Mouse (Mus musculus): ENCODE measurements around the gene Ric1. TPM values are rescaled to one million over a fixed set of nuclear protein-coding genes. Genes with fewer than 3 reads are reported as not detected.
"Not testable (repeated sequence)": the region's sequence is repeated elsewhere in the genome, so short reads cannot be mapped to it uniquely, and the experiment has no call there.

Ric1 gene
- total and polyA plus RNA-seq, 3 experiments, result 13.5 to 59.1 (median 50.5) TPM

DNA sequence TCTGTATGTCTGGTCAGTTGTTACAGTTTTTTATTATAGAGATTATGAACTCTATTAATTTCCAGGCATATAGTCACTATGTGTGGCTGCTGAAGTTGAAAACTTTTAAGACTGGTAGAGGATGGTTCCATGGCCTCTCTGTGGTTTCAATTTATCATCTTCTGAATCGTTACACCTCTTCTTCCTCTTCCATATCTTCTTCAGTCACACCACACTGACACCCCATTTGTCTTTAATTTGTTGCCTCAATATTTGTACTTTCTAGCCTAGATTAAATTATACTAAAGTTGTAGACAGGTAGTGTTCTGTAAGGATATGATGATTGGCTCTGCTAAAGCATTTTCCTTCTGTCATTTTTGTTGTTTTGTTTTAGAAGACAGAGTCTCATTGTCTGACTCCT is 44.4 kb downstream of the Ric1 start:
- H3K27me3 ChIP-seq (ENCODE audit: insufficient read depth, low read length), result no peaks in the 10 kb centered on the region
- TF ChIP-seq GATA1 (IDR thresholded peaks at IDR 0.05; ENCODE audit: borderline replicate concordance, low read length) (no peak), CTCF (IDR thresholded peaks at IDR 0.05; ENCODE audit: low read depth, low read length) (no peak), POLR2AphosphoS5 (IDR thresholded peaks at IDR 0.05; ENCODE audit: insufficient replicate concordance, low read depth, low read length) (no peak)
- ATAC-seq (ENCODE audit: extremely low read depth, insufficient number of reproducible peaks, low FRiP score, poor library complexity, severe bottlenecking) (no peak), DNase-seq (ENCODE audit: low spot score) (no peak)
- H3K9me3 ChIP-seq (replicated peaks), result no peaks in the 10 kb centered on the region
- no peak overlapping the region for H3K4me3 ChIP-seq (ENCODE audit: low read depth, low read length)
- H3K4me1 ChIP-seq (ENCODE audit: insufficient read depth, low read depth, low read length), result peaks cover 21% of the 10 kb centered on the region
- H3K36me3 ChIP-seq (replicated peaks), result peaks cover 50% of the 10 kb centered on the region

- H3K4me1 ChIP-seq (ENCODE audit: insufficient read depth, low read depth, low read length), result no peaks in the 10 kb centered on the region
- no peaks in the 10 kb centered on the region for H3K27me3 ChIP-seq (ENCODE audit: insufficient read depth, low read length)
- no peak for DNase-seq (ENCODE audit: low spot score)
- peaks cover 61% of the 10 kb centered on the region for H3K36me3 ChIP-seq (replicated peaks)
- no peaks in the 10 kb centered on the region for H3K9me3 ChIP-seq (replicated peaks)
- no peak for ATAC-seq (ENCODE audit: extremely low read depth, insufficient number of reproducible peaks, low FRiP score, poor library complexity, severe bottlenecking)
- no peak for TF ChIP-seq POLR2AphosphoS5 (IDR thresholded peaks at IDR 0.05; ENCODE audit: insufficient replicate concordance, low read depth, low read length)
- no peak for TF ChIP-seq GATA1 (IDR thresholded peaks at IDR 0.05; ENCODE audit: borderline replicate concordance, low read length)
- no peak overlapping the region for H3K4me3 ChIP-seq (ENCODE audit: low read depth, low read length)
These were observed 60.4 kb downstream of the Ric1 start for GRCm38 (mm10) chr19:29582439-29582838.

DNA sequence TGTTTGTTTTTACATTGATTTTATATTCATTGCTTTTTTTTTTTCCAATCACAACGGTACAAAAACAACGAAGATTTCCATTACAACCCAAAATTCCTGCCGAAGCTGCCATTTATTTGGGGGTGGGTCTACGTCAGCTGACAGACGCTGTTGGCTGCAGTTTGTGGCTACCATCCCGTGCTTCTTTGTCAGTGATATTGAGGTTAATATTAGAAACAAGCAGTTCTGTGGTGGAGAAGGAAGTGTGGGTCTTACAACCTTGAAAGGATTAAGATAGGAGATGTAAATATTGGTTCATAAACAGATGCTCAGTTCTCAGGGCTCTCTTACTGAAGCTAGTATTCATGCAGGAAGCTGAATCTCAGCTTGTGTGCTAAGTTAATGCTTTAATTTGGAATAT is 61.7 kb downstream of the Ric1 start:
- H3K4me1 ChIP-seq (ENCODE audit: insufficient read depth, low read depth, low read length), result no peaks in the 10 kb centered on the region
- ATAC-seq (ENCODE audit: extremely low read depth, insufficient number of reproducible peaks, low FRiP score, poor library complexity, severe bottlenecking) (no peak), DNase-seq (ENCODE audit: low spot score) (no peak)
- TF ChIP-seq POLR2AphosphoS5 (IDR thresholded peaks at IDR 0.05; ENCODE audit: insufficient replicate concordance, low read depth, low read length), result no peak
- TF ChIP-seq GATA2 (IDR thresholded peaks at IDR 0.05; ENCODE audit: borderline replicate concordance, low read depth, low read length), result no peak
- TF ChIP-seq GATA1 (IDR thresholded peaks at IDR 0.05; ENCODE audit: borderline replicate concordance, low read length), result no peak
- no peak for TF ChIP-seq CTCF (IDR thresholded peaks at IDR 0.05; ENCODE audit: low read depth, low read length)
- TF ChIP-seq TAL1 (conservative IDR thresholded peaks at IDR 0.05; ENCODE audit: low read depth, low read length), result no peak
- no peak overlapping the region for H3K4me3 ChIP-seq (ENCODE audit: low read depth, low read length)
- no peaks in the 10 kb centered on the region for H3K27me3 ChIP-seq (ENCODE audit: insufficient read depth, low read length)
- H3K9me3 ChIP-seq (replicated peaks), result no peaks in the 10 kb centered on the region
- H3K36me3 ChIP-seq (replicated peaks), result peaks cover 64% of the 10 kb centered on the region

DNA sequence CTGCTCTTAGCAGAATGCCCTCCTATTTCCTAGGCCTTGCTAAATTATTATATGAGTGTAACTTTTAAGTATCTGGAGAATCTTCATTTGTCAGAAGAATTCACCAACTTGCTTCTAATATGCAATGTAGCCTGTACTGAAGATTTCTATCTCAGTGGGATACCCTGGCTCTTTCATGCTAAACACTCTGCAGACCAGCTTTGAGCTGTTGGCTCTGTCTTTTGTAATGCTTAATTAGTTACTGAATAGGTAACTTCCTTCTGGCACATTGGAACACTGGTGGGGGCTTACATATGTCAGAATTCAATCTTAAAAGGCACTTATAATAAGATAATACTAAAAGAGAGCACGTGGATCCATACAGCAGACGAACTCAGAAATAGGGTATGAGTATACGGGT is 71.7 kb downstream of the Ric1 start:
- DNase-seq (ENCODE audit: low spot score); H3K9me3 ChIP-seq (replicated peaks); H3K27me3 ChIP-seq (ENCODE audit: insufficient read depth, low read length); ATAC-seq (ENCODE audit: extremely low read depth, insufficient number of reproducible peaks, low FRiP score, poor library complexity, severe bottlenecking); H3K4me3 ChIP-seq (ENCODE audit: low read depth, low read length); H3K4me1 ChIP-seq (ENCODE audit: insufficient read depth, low read depth, low read length): not testable (repeated sequence)
- H3K36me3 ChIP-seq (replicated peaks), result peaks cover 53% of the 10 kb centered on the region

GRCm38 (mm10) chr19:29596276-29596675 is 74.2 kb downstream of the Ric1 start:
- peaks cover 69% of the 10 kb centered on the region for H3K36me3 ChIP-seq (replicated peaks)
- ATAC-seq (ENCODE audit: extremely low read depth, insufficient number of reproducible peaks, low FRiP score, poor library complexity, severe bottlenecking) (no peak), DNase-seq (ENCODE audit: low spot score) (no peak)
- H3K4me1 ChIP-seq (ENCODE audit: insufficient read depth, low read depth, low read length), result no peaks in the 10 kb centered on the region
- no peaks in the 10 kb centered on the region for H3K27me3 ChIP-seq (ENCODE audit: insufficient read depth, low read length)
- H3K9me3 ChIP-seq (replicated peaks), result no peaks in the 10 kb centered on the region
- no peak overlapping the region for H3K4me3 ChIP-seq (ENCODE audit: low read depth, low read length)
- TF ChIP-seq TAL1 (conservative IDR thresholded peaks at IDR 0.05; ENCODE audit: low read depth, low read length), result no peak
- no peak for TF ChIP-seq GATA1 (IDR thresholded peaks at IDR 0.05; ENCODE audit: borderline replicate concordance, low read length)
- TF ChIP-seq GATA2 (IDR thresholded peaks at IDR 0.05; ENCODE audit: borderline replicate concordance, low read depth, low read length), result no peak
- TF ChIP-seq CTCF (IDR thresholded peaks at IDR 0.05; ENCODE audit: low read depth, low read length), result no peak
- TF ChIP-seq POLR2AphosphoS5 (IDR thresholded peaks at IDR 0.05; ENCODE audit: insufficient replicate concordance, low read depth, low read length), result no peak

GRCm38 (mm10) chr19:29596985-29597384 is 74.9 kb downstream of the Ric1 start:
- H3K9me3 ChIP-seq (replicated peaks), result no peaks in the 10 kb centered on the region
- TF ChIP-seq CTCF (IDR thresholded peaks at IDR 0.05; ENCODE audit: low read depth, low read length), result peak; percentile 21; the same call in 1 of the 2 replicates
- TF ChIP-seq GATA2 (IDR thresholded peaks at IDR 0.05; ENCODE audit: borderline replicate concordance, low read depth, low read length), result no peak
- ATAC-seq (ENCODE audit: extremely low read depth, insufficient number of reproducible peaks, low FRiP score, poor library complexity, severe bottlenecking) (no peak), DNase-seq (ENCODE audit: low spot score) (no peak)
- no peak overlapping the region for H3K4me3 ChIP-seq (ENCODE audit: low read depth, low read length)
- H3K4me1 ChIP-seq (ENCODE audit: insufficient read depth, low read depth, low read length), result no peaks in the 10 kb centered on the region
- no peaks in the 10 kb centered on the region for H3K27me3 ChIP-seq (ENCODE audit: insufficient read depth, low read length)
- peaks cover 66% of the 10 kb centered on the region for H3K36me3 ChIP-seq (replicated peaks)

DNA sequence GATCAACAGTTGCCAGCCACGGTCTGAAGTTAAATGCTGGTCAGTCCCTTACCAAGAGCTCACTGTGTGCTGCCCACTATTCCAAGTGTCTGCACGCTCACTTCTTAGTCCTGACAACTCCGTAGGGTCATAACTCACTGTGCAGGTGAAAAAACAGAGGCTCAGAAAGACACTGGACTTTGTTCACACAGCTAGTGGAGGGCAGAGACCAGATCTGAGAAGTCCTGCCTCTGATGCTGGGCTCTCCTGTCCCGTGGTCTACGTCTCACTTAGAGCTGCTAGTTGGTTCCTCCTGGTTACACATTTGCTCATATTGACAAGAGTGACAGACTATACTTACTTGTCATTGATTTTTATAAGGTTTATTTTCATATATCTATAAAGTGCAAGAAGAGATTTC is 76.9 kb downstream of the Ric1 start:
- ATAC-seq (ENCODE audit: extremely low read depth, insufficient number of reproducible peaks, low FRiP score, poor library complexity, severe bottlenecking) (no peak), DNase-seq (ENCODE audit: low spot score) (no peak)
- Histone ChIP-seq H3K4me1 (ENCODE audit: insufficient read depth, low read depth, low read length) (no peaks in the 10 kb centered on the region), H3K4me3 (ENCODE audit: low read depth, low read length) (no peak overlapping the region), H3K9me3 (replicated peaks) (no peaks in the 10 kb centered on the region), H3K36me3 (replicated peaks) (peaks cover 81% of the 10 kb centered on the region), H3K27me3 (ENCODE audit: insufficient read depth, low read length) (no peaks in the 10 kb centered on the region)
- no peak for TF ChIP-seq TAL1 (conservative IDR thresholded peaks at IDR 0.05; ENCODE audit: low read depth, low read length)
- no peak for TF ChIP-seq CTCF (IDR thresholded peaks at IDR 0.05; ENCODE audit: low read depth, low read length)
- TF ChIP-seq POLR2AphosphoS5 (IDR thresholded peaks at IDR 0.05; ENCODE audit: insufficient replicate concordance, low read depth, low read length), result no peak
- TF ChIP-seq GATA1 (IDR thresholded peaks at IDR 0.05; ENCODE audit: borderline replicate concordance, low read length), result no peak
